Mouse (Mus musculus) myocyte (in vitro differentiated cells): ENCODE results near the gene Plxdc1.

Source experiments
- CEBPB ChIP-seq: IDR thresholded peaks from 2 replicates; pipeline ENCODE4 v1.6.1; 2011; ENCODE audit warnings: mild to moderate bottlenecking, moderate library complexity; ENCODE audit not compliant: poor library complexity, insufficient read depth, severe bottlenecking
- E2F4 ChIP-seq: IDR thresholded peaks from one replicate; pipeline ENCODE4 v1.6.1; 2011; ENCODE audit warnings: mild to moderate bottlenecking, control low read depth, moderate library complexity; ENCODE audit not compliant: insufficient read depth
- MAX ChIP-seq: IDR thresholded peaks from one replicate; pipeline ENCODE4 v1.6.1; 2011; ENCODE audit warnings: low read depth, mild to moderate bottlenecking, control low read depth
- MYOG ChIP-seq, 3 experiments: IDR thresholded peaks; one replicate each; pipeline ENCODE4 v1.6.1; 2011; ENCODE audit warnings: control low read depth in 2 of 3, low read depth in 2 of 3, mild to moderate bottlenecking in 2 of 3; ENCODE audit not compliant: insufficient read length in 2 of 3, control insufficient read depth in 1 of 3, insufficient read depth in 1 of 3
- POLR2A ChIP-seq: IDR thresholded peaks from one replicate; pipeline ENCODE4 v1.6.1; 2011; ENCODE audit warnings: low read depth, mild to moderate bottlenecking, control low read depth, moderate library complexity; ENCODE audit not compliant: insufficient read length
- POLR2AphosphoS2 ChIP-seq: IDR thresholded peaks from one replicate; pipeline ENCODE4 v1.6.1; 2011; ENCODE audit warnings: low read depth, control low read depth; ENCODE audit not compliant: insufficient read length
- TCF3 ChIP-seq: IDR thresholded peaks from one replicate; pipeline ENCODE4 v1.6.1; 2011; ENCODE audit warnings: low read depth, control low read depth; ENCODE audit not compliant: insufficient read length

GRCm38 (mm10) chr11:97896655-97897054 lies 89.6 kb downstream of the Plxdc1 start:
- TF ChIP-seq POLR2A (no peak), TCF3 (peak; percentile 38), CEBPB (no peak), POLR2AphosphoS2 (no peak), MYOG (IDR thresholded peaks at IDR 0.05; ENCODE audit: control insufficient read depth in 1 of 3, insufficient read depth in 1 of 3, insufficient read length in 2 of 3, low read depth in 2 of 3) (peak; percentile 33 to 81 (median 54)), E2F4 (no peak), MAX (no peak)
